Mouse (Mus musculus): Measurements from ENCODE around the gene Slc25a44. TPM values are rescaled to one million over a fixed set of nuclear protein-coding genes. Genes with fewer than 3 reads are reported as not detected.
"Not testable (repeated sequence)": the region's sequence is repeated elsewhere in the genome, so short reads cannot be mapped to it uniquely, and the experiment has no call there.

The Slc25a44 gene
- total RNA-seq, 2 experiments from 2014 or later = 13.1 to 13.8 TPM

DNA sequence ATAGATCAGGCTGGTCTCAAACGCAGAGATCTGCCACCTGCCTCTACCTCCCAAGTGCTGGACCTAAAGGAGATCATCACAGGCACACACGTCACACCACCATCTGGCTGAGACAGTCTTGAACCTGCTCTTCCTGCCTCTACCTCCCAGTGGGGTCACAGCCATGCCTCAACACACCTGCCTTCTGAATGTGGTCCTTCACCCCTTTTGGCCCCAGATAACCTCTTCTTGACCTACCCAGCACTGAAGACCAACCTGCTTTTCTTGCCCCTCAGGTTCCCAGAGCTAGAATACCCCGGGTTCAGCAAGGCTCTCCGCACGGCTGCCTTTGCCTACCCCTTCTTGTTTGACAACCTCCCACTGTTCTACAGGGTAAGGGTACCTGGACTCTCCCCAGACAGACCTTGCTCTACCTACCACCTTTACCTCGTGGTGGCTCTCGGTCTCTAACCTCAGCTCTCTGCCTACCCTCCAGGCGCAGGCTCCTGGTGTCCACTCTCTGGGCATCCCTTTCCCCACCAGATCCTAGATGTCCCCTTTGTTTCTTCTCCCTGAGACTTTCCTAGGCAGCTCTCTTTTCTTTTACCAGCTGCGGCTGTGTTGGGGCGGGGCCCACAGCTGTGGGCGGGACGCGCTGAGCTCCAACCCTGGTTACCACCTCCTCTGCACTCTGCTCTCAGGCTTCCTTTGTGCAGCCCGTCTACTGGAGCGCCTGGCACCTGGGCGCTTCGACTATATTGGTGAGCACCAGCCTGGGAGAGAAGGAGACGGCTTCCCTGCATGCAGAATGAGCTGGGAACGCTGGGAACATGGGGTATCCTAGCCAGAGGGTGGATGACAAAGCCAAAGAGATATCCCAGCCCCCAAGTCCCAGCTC lies 49.0 kb downstream of the Slc25a44 start:
- peak; percentile 62 for ATAC-seq (replicated peaks; ENCODE audit: poor library complexity, severe bottlenecking)

DNA sequence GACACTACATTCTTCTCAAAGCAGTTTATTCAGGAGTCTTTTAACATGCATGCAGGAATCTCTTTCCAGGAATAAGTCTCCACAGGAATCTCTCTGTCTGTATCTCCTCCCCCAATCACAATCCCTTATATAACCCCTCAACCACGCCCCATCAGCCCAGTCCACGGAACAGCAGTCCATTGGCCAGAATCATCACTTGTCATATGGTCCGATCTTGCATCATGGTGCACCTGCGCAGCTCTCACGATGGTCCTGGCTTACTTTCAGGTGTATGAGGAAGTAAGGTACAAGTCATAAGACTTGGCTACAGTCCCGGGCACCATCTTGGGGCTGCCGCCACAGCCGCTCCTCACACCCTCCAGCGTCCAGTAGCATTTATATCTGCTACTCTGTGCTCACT lies 52.3 kb downstream of the Slc25a44 start, which contains the start of gene Bglap3:
Gene Bglap3, minus strand, starts transcription at position 101 of the 400 bp plus-strand sequence.
- ATAC-seq (replicated peaks; ENCODE audit: poor library complexity, severe bottlenecking) = not testable (repeated sequence)

GRCm38 (mm10) chr3:88368511-88368910 lies 56.4 kb downstream of the Slc25a44 start:
- ATAC-seq (replicated peaks; ENCODE audit: poor library complexity, severe bottlenecking) = not testable (repeated sequence)

- not testable (repeated sequence) for ATAC-seq (replicated peaks; ENCODE audit: poor library complexity, severe bottlenecking)
Observed at GRCm38 (mm10) chr3:88367517-88367916, 57.4 kb downstream of the Slc25a44 start.

DNA sequence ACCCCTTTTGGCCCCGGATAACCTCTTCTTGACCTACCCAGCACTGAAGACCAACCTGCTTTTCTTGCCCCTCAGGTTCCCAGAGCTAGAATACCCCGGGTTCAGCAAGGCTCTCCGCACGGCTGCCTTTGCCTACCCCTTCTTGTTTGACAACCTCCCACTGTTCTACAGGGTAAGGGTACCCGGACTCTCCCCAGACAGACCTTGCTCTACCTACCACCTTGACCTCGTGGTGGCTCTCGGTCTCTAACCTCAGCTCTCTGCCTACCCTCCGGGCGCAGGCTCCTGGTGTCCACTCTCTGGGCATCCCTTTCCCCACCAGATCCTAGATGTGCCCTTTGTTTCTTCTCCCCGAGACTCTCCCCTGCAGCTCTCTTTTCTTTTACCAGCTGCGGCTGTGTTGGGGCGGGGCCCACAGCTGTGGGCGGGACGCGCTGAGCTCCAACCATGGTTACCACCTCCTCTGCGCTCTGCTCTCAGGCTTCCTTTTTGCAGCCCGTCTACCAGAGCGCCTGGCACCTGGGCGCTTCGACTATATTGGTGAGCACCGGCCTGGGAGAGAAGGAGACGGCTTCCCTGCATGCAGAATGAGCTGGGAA lies 58.0 kb downstream of the Slc25a44 start:
- peak; percentile 81 for ATAC-seq (replicated peaks; ENCODE audit: poor library complexity, severe bottlenecking)

- ATAC-seq (replicated peaks; ENCODE audit: poor library complexity, severe bottlenecking) = no peak
Observed at GRCm38 (mm10) chr3:88365705-88366361, 59.1 kb downstream of the Slc25a44 start.

DNA sequence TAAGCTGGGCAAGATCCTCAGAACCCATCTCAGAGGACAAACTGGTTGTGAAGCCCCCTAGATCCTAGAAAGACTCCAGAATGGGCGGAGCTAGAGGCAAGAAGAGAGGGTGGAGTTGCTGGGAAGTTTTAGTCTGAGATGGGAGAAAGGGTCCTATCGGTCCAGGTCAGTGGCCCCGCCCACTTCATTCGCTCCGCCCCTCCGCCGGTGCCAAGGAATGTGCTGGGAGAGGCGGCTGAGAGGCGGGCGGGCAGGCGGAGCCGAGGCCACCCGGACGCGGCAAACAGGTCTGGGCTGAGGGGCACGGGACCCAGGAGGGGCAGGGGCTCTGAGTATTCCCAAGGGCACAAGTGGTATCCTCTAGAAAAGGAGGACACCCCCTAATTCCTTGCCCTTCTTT lies 60.6 kb downstream of the Slc25a44 start, which contains the start of gene Paqr6:
Gene Paqr6, plus strand, starts transcription at position 248 of the 400 bp plus-strand sequence.
- no peak for ATAC-seq (replicated peaks; ENCODE audit: poor library complexity, severe bottlenecking)

GRCm38 (mm10) chr3:88363700-88364099 lies 61.2 kb downstream of the Slc25a44 start:
- no peak for ATAC-seq (replicated peaks; ENCODE audit: poor library complexity, severe bottlenecking)

DNA sequence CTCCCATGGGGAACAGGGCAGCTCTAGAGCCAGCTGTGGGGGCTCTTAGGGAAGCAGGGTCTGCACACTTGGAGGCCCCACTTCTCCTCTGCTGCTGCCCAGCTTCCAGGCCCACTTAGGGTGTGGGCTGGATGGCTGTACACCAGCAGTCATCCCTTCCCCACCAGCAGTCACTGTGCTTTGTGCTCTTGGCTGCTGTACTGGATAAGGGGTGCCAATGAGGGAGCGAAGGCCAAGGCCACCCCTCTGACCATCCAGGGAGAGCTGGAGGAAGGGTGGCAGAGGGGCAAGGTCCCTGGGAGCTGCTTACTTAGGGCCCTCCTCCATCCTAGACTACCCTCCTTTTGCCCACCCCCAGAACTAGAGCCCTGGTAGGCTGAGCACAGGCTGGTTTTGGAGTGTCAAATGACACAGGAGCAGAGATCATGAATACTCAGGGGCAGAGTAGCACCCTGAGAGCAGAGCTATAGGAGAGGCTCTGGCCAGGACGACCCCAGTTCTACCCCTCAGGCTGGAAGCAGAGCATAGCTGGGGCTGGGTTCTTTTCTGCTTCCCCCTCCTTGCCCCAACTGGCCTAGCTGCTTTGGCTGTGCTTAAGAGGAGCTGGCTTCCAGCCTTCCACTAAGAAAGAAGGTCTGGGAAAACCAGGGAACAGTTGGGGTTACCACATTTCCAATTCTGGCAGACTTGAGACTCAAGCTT lies 63.2 kb downstream of the Slc25a44 start:
- no peak for ATAC-seq (replicated peaks; ENCODE audit: poor library complexity, severe bottlenecking)

DNA sequence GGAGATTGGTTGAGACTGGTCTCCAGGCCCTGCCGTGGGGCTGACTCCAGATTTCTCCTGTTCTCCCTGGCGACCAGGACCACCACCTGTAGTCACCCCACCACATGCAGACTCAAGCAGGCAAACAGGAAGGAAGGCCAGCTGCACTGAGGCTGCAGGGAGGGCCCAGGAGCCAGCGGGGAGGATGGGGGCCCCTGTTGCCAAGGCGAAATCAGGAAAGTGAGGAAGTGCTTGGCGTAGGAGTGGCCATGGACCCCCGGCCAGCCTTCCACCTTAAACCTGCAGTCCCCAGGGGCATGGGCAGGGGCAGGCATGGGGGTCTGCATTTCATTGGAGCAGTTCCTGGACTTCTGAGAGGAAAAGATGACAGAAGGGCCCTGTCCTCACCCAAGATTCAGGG lies 63.8 kb downstream of the Slc25a44 start:
- no peak for ATAC-seq (replicated peaks; ENCODE audit: poor library complexity, severe bottlenecking)

Other genes starting within 250 kb of the Slc25a44 start
- gene Rhbg, start 170.4 kb downstream of the Slc25a44 start, total RNA-seq (2014; fragmentation: Nextera tagmentation) = not detected in 2 replicates
- not detected in 2 replicates for gene Rhbg, start 170.4 kb downstream of the Slc25a44 start, total RNA-seq (2017)
- gene Gm38392, start 137.9 kb downstream of the Slc25a44 start, total RNA-seq (2014; fragmentation: Nextera tagmentation) = not detected in 2 replicates
- gene Gm38392, start 137.9 kb downstream of the Slc25a44 start, total RNA-seq (2017) = not detected in 2 replicates
- 13.8 and 19.0 TPM in 2 replicates for gene Tsacc, start 128.1 kb downstream of the Slc25a44 start, total RNA-seq (2014; fragmentation: Nextera tagmentation)
- gene Tsacc, start 128.1 kb downstream of the Slc25a44 start, total RNA-seq (2017) = 7.5 and 10.0 TPM in 2 replicates
- gene Cct3, start 128.0 kb downstream of the Slc25a44 start, total RNA-seq (2014; fragmentation: Nextera tagmentation) = 499 and 506 TPM in 2 replicates
- 381 TPM in 2 replicates for gene Cct3, start 128.0 kb downstream of the Slc25a44 start, total RNA-seq (2017)
- 123 and 165 TPM in 2 replicates for gene Glmp, start 100.1 kb downstream of the Slc25a44 start, total RNA-seq (2014; fragmentation: Nextera tagmentation)
- 26.7 and 29.3 TPM in 2 replicates for gene Glmp, start 100.1 kb downstream of the Slc25a44 start, total RNA-seq (2017)
- gene Tmem79, start 89.0 kb downstream of the Slc25a44 start, total RNA-seq (2014; fragmentation: Nextera tagmentation) = 0.56 and 2.0 TPM in 2 replicates
- 0.78 and 1.8 TPM in 2 replicates for gene Tmem79, start 89.0 kb downstream of the Slc25a44 start, total RNA-seq (2017)
- gene Smg5, start 88.9 kb downstream of the Slc25a44 start, total RNA-seq (2014; fragmentation: Nextera tagmentation) = 50.8 and 53.1 TPM in 2 replicates
- 64.1 and 79.0 TPM in 2 replicates for gene Smg5, start 88.9 kb downstream of the Slc25a44 start, total RNA-seq (2017)
- gene Paqr6, start 60.6 kb downstream of the Slc25a44 start, total RNA-seq (2014; fragmentation: Nextera tagmentation) = not detected in 2 replicates
- gene Paqr6, start 60.6 kb downstream of the Slc25a44 start, total RNA-seq (2017) = not detected in 2 replicates
- not detected in 2 replicates for gene Bglap3, start 52.4 kb downstream of the Slc25a44 start, total RNA-seq (2014; fragmentation: Nextera tagmentation)
- gene Bglap3, start 52.4 kb downstream of the Slc25a44 start, total RNA-seq (2017) = not detected in 2 replicates
- gene Bglap2, start 46.4 kb downstream of the Slc25a44 start, total RNA-seq (2014; fragmentation: Nextera tagmentation) = not detected in 2 replicates
- gene Bglap2, start 46.4 kb downstream of the Slc25a44 start, total RNA-seq (2017) = not detected in 2 replicates
- not detected in 2 replicates for gene Bglap, start 40.7 kb downstream of the Slc25a44 start, total RNA-seq (2014; fragmentation: Nextera tagmentation)
- not detected in 2 replicates for gene Bglap, start 40.7 kb downstream of the Slc25a44 start, total RNA-seq (2017)
- 115 and 122 TPM in 2 replicates for gene Pmf1, start 14.8 kb downstream of the Slc25a44 start, total RNA-seq (2014; fragmentation: Nextera tagmentation)
- gene Pmf1, start 14.8 kb downstream of the Slc25a44 start, total RNA-seq (2017) = 128 and 141 TPM in 2 replicates
- 24.0 and 38.5 TPM in 2 replicates for gene Sema4a, start 36.0 kb upstream of the Slc25a44 start, total RNA-seq (2014; fragmentation: Nextera tagmentation)
- 25.1 and 35.7 TPM in 2 replicates for gene Sema4a, start 36.0 kb upstream of the Slc25a44 start, total RNA-seq (2017)
- not detected in 2 replicates for gene Lmna, start 84.8 kb upstream of the Slc25a44 start, total RNA-seq (2014; fragmentation: Nextera tagmentation)
- gene Lmna, start 84.8 kb upstream of the Slc25a44 start, total RNA-seq (2017) = 0.41 and 1.6 TPM in 2 replicates
- 3.8 and 5.1 TPM in 2 replicates for gene Mex3a, start 107.3 kb upstream of the Slc25a44 start, total RNA-seq (2014; fragmentation: Nextera tagmentation)
- gene Mex3a, start 107.3 kb upstream of the Slc25a44 start, total RNA-seq (2017) = 1.7 and 2.5 TPM in 2 replicates
- gene Rab25, start 123.2 kb upstream of the Slc25a44 start, total RNA-seq (2014; fragmentation: Nextera tagmentation) = 1.0 and 1.2 TPM in 2 replicates
- not detected in 2 replicates for gene Rab25, start 123.2 kb upstream of the Slc25a44 start, total RNA-seq (2017)
- 60.7 and 74.3 TPM in 2 replicates for gene Lamtor2, start 127.9 kb upstream of the Slc25a44 start, total RNA-seq (2014; fragmentation: Nextera tagmentation)
- gene Lamtor2, start 127.9 kb upstream of the Slc25a44 start, total RNA-seq (2017) = 102 and 122 TPM in 2 replicates
- 64.7 and 67.9 TPM in 2 replicates for gene Ubqln4, start 128.6 kb upstream of the Slc25a44 start, total RNA-seq (2014; fragmentation: Nextera tagmentation)
- gene Ubqln4, start 128.6 kb upstream of the Slc25a44 start, total RNA-seq (2017) = 37.9 and 39.6 TPM in 2 replicates
- gene Ssr2, start 150.7 kb upstream of the Slc25a44 start, total RNA-seq (2014; fragmentation: Nextera tagmentation) = 401 and 434 TPM in 2 replicates
- 225 and 243 TPM in 2 replicates for gene Ssr2, start 150.7 kb upstream of the Slc25a44 start, total RNA-seq (2017)
- 125 and 137 TPM in 2 replicates for gene Arhgef2, start 180.8 kb upstream of the Slc25a44 start, total RNA-seq (2014; fragmentation: Nextera tagmentation)
- 59.1 and 73.5 TPM in 2 replicates for gene Arhgef2, start 180.8 kb upstream of the Slc25a44 start, total RNA-seq (2017)
- gene Rxfp4, start 228.0 kb upstream of the Slc25a44 start, total RNA-seq (2014; fragmentation: Nextera tagmentation) = not detected in 2 replicates
- gene Rxfp4, start 228.0 kb upstream of the Slc25a44 start, total RNA-seq (2017) = not detected in 2 replicates